Mouse (Mus musculus) lung, adult 2 months (tissue): ENCODE results near the gene Med26.

Source experiments
- CTCF ChIP-seq: fragments of 200-500 bp; IDR thresholded peaks from 2 replicates; pipeline ENCODE4 v1.5.1; 2011; ENCODE audit warnings: mild to moderate bottlenecking, low read length, control low read depth; ENCODE audit not compliant: insufficient read depth
- POLR2A ChIP-seq: fragments of 200-500 bp; IDR thresholded peaks from 2 replicates; pipeline ENCODE4 v1.6.1; 2011; ENCODE audit warnings: low read depth, mild to moderate bottlenecking, control low read depth, low read length, borderline replicate concordance; ENCODE audit errors: extremely low read depth

- TF ChIP-seq CTCF, result no peak
- TF ChIP-seq POLR2A, result no peak
Observed at GRCm38 (mm10) chr8:72507505-72507904, 40.6 kb downstream of the Med26 start.
